Mouse (Mus musculus) layer of hippocampus, adult 9-11 months (tissue): Measurements from ENCODE around the gene Itgb1.
A peak's percentile ranks its signal among the peaks of the same experiment; 100 is the strongest.

Source experiments
- DNase-seq: peaks from one replicate; pipeline ENCODE4 v3.0.0; 2022

Itgb1 gene

DNA sequence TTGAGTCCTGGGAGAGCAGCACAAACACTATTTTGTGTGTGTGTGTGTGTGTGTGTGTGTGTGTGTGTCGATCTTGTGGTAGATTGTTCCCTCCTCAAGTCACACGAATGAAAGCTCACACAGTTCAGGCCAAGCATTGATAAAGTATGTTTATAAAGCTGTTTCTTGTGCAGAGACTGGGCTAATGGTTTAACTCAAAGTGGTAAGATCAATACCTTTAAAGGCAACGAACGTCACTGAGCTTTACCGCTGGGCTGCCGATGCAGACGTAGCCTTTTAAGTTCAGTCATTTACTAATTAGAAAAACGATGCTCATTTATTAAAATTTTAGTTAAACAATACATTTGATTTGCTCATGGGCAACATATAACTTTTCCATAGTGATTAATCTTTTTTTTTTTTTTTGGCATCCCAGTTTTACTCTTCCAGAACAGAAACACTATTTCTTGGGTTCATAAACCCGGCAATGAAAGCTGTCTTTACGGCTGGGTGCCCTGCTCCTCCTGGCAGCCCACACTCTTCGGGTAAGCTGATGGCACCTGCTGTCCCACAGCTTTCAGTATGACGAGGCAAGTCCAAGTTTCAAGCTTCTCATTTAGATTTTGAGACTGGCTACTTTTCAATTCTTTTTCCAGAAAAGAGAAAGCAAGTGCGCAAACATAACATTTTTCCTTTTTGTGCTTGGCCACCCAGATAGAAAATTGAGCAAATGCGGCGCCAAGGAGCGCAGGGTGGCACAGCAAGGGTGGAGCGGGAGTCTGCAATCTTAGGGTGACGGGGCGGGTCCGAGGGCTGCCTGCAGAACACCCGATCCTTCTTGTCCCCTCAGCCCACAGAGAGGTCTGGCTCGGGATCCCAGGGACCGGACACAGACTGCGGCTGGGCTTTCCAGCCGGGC, 596 bp upstream of the Itgb1 start:
- no peak for DNase-seq

DNA sequence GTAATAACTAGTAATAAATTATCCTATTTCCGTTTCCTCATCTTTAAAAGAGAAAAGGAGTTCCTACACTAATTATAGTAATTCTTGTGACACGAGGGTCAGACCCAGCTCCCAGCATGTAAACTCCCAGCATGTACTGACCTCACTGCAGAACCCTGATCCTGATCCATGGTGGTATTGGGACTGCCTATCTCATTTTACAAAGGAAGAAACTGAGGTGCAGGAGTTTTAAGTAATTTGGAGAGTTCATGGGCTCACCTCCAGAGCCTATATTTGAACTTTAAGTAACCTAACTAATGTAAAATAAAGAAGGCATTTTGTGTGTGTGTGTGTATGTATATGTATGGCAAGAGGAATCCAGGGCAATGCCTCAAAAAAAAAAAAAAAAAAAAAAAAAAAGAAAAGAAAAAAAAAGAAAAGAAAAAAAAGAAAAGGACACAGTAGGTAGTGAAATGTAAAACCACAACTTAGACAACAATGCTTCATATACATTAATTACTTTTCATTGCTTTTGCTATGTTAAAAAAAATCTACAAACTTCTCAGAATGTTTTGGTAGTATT, 1.1 kb downstream of the Itgb1 start:
- no peak for DNase-seq

DNA sequence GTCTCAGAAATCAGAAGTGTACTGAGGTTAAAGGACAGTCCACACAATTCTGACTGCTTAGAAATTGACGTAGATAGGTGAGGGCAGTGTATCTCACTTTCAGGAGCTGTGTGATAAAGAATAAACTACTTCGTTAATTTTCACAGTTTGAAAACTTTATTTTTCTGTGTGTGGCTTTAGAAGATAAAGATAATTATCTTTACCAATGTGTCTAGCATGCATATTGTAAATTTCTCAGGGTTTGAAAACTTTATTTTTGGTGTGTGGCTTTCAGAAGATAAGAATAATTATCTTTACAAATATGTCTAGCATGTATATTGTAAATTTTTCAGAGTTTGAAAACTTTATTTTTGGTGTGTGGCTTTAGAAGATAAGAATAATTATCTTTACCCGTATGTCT, 3.2 kb downstream of the Itgb1 start:
- DNase-seq: no peak

DNA sequence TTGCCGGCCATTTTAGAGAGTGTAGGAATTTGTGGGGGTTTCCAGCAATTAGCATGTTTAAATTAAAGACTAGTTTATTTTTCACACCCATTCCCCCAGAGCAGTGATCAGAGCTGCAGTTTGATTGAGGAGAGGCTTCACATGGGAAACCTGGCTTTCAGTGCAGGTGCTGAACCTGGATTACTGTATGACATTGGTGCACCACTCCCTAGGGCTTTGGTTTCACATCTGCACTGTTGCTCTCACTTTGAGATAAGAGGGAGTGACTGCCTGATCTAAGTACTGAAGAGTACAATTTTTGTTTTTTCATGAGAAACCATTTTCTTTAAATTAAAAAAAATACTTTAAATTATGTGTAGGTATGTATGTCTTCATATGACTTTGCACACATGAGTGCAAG, 4.6 kb downstream of the Itgb1 start:
- DNase-seq: no peak

DNA sequence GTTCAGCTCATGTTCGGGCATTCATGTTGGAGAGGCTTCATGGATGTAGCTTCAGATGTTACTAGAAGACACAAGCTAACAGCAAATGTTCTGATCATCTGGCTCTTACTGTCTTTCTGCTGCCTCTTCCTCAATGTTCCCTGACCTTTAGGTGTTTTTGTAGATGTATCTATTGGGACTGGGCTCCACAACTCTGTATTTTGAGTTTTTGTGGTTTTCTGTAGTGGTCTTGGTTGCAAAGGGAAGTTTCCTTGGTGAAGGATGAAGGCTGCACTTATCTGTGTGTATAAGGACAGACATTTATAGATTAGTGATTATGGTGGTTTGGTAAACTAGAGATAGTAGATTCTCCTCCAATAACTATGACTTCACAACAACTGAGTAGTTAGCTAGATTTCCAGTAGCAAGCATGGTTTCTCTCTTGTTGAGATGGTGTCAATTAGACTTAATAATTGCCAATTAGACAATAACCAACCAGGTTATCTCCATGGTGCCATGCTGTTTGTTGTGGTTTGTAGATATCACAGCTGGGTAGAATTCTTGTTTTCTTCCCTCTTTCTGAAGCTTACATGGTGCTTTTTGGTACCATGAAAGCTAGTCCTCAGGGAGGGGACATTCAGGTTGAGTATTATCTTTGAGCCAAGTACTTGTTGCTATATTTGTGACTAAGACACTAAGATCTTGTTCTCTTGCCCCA, 11.4 kb downstream of the Itgb1 start:
- no peak for DNase-seq

DNA sequence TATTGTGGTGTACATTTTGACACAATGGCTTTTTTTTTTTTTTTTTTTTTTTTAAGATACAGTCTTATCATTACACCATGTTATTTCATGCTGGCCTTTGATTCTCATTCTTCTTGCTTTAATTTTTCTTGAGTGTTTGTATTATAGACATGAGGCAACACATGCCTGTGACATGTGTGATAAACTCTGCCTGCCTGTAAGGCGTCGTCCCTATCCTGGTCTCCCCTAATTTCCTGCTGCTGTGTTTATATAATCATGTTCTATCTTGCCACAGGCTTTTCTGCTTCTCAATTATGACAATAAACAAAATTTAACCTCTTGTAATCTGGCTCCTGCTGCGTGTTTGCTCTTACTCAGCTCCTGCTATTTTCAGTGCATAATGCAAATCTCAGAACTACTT, 12.5 kb downstream of the Itgb1 start:
- DNase-seq: no peak

DNA sequence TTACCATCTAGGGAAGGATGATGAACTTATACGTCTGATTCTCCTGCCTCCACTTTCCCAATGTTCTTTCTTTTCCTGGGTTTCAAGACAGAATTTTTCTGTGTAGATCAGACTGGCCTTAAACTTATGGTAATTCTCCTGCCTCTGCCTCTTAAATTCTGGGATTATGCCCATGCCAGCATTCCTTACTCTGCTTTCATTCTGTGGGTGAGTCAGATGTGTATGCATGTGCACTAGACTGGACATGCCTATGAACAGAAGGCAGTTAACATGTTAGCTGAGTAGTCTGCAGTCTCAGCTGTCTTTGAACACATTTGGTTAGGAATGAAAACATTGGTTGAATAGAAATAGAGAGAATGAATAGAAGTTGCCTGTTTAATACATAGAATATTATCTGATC, 18.9 kb downstream of the Itgb1 start:
- DNase-seq: no peak

DNA sequence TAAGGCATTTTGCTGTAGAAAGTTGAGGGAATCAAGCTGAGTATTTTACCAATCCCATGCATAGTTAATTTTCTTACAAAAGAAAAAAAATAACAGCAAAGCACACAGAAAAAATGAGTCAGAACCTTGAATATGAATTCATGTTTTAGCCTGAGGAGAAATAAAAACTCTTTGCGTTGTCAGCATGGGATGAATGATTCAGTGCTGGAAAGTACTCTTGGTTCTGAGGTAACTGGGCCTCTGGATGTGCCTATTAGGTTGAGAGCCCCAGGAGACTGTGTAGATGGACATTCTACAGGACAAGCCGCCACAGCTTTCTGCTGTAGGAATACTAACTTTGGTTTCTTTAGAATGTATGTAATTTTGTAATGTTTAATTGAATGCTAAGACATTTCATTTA, 19.4 kb downstream of the Itgb1 start:
- DNase-seq: no peak

DNA sequence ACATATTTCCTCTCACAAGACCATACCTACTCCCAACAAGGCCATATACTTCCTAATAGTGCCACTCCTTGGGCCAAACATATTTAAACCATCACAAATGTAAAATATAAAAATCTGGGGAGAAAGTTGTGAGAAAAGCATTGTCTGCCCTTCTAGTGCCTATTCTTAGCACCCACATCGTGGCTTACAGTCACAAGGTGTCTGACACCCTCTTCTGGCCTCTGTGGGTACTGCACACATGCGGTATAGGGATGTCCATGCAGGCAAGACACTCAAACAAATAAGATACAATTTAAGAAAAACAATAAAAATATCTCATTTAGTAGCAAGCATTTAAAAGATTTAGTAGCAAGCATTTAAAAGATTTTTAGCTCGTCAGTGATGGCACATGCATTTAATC, 23.8 kb downstream of the Itgb1 start:
- peak; percentile 45 for DNase-seq

DNA sequence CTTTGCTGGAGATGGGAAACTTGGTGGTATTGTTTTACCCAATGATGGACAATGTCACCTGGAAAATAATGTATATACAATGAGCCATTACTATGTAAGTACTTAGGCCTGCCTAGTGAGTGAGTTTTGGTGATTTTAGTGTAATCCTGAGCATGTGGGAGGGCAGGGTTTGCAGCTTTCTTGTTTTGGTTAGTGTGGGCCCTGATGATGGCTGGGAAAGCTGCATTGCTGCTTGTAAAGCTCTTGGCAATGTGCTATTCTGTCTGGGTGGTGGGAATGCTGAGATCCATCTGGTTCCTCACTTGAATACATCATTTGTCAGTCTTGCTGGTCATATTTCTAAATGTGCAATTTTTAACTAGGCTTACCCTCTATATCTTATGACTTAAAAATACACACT, 30.7 kb downstream of the Itgb1 start:
- DNase-seq: peak; percentile 64

DNA sequence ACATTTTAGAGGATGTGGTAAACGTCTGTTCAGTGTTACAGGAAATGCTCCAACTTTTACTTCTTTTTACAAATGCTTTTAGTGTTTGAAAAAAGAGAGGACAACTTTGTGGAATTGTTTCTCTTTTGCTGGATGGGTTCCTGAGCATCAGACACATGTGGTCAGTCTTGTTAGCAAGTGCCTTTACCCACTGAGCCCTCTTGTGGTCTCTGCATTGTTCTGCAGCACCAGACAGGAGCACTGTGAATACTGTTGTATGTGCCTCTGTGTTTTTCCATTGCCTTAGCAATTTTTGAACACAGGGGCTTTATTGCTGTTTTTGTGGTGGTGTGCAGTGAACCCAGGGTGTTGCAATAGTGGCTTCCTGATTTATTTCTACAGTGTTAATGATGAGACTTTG, 39.4 kb downstream of the Itgb1 start:
- DNase-seq: no peak

DNA sequence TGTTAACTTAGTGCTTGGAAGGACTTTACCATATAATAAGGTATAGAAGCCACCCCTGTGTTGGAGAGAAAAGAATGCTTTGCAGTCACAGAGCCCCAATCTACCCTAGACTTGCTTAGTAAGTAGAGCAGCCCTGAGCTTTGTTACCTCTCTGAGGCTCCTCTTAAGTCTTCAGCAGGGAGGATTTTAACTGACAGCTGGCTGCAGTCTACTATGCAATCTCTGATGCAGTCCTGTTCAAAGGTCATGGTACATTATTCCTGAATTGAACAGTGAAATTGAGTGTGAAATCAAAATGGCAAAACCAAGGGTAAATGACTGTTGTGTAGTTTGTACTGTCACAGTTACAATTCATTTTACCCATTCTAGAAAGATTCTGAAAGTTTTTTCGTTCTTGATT, 41.8 kb downstream of the Itgb1 start:
- no peak for DNase-seq

DNA sequence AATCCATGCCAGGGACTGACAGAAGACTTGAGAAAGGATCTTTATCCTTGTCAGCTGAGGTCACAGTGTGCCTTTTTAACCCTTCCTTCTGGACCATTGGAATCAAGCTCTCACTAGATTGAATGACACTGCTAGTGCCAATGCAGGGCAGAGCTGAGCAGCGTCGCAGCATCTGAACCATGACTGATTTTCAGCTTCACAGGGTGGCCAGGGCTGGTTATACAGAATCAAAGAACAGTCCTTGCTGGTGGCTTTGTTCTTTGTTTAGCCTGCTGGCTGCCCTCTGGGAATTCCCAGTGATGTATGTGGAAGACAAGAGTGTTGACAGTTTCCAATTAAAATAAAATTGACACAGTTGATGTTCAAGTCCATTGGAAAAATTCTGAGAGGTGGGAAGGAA, 46.8 kb downstream of the Itgb1 start:
- DNase-seq: no peak

DNA sequence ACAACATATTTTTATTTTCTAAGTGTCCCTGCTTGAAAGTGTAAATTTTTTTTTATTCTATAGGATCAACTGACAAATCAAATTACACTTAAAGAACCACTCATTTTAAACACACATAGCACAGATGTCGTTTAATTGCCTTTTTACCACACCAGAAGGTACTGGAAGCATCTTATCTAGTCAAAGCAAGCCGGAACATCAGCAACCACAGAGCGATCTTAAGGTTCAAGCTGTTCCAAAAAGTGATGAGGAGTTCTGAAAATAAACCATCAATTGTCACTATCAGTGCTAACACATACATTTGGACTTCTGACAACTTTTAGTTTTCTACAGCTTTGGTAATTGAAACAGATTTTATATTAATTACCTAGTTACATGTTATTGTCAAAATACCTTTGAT, 48.7 kb downstream of the Itgb1 start:
- DNase-seq: peak; percentile 31

DNA sequence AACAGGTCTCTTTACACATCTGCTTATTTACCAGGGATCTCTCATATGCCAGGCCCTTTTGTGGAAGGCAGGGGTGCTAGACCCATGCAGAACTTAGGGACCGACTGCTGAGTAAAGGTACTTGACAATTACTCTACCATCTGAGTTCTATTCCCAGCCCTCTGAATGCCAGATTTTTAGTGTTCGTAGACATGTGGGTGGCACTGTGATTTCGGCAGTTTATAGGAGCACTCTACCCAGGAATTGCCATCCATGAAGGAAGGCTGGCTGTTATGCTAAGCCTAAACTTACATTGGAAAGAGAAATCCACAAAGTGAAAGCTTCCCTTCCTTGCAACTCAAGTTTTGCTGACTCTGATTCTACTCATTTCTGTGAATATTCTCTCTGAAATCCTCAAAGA, 50.2 kb downstream of the Itgb1 start:
- DNase-seq: no peak
